Mouse (Mus musculus) layer of hippocampus, adult 18-20 months (tissue): Measurements from ENCODE around the gene Nxf1. TPM values are rescaled to one million over a fixed set of nuclear protein-coding genes. Genes with fewer than 3 reads are reported as not detected.

Experiments
- DNase-seq, 2 experiments: peaks; one replicate each; pipeline ENCODE4 v3.0.0; 2022; ENCODE audit warnings: low spot score in 2 of 2
- microRNA-seq, 2 experiments: library from miRNA; unstranded; fragments of <30 nt; microRNA quantifications; one replicate each; pipeline ENCODE4 v1.2.0; 2021
- total RNA-seq, 2 experiments: library from RNA; stranded (reverse); gene quantifications; 2 replicates each; pipeline ENCODE4 v1.2.3; 2021

The Nxf1 gene
- total RNA-seq, 2 experiments from 2014 or later, result 94.5 to 95.3 TPM

GRCm38 (mm10) chr19:8817001-8817400, 60.1 kb downstream of the Nxf1 start:
- DNase-seq, result no peak

- no peak for DNase-seq
Observed at GRCm38 (mm10) chr19:8818301-8818798, 61.5 kb downstream of the Nxf1 start.

- peak; percentile 98 for DNase-seq
Observed at GRCm38 (mm10) chr19:8818801-8819595, 62.1 kb downstream of the Nxf1 start, which contains the start of gene Ttc9c. TSS of gene Ttc9c (minus strand) at chr19:8819333.

- peak; percentile 99 for DNase-seq
Observed at GRCm38 (mm10) chr19:8819596-8820423, 62.9 kb downstream of the Nxf1 start, which contains the start of gene Hnrnpul2. TSS of gene Hnrnpul2 (plus strand) at chr19:8820010.

Small RNAs within 50 kb of the gene (microRNA-seq; reads per million reads assigned to microRNA genes)
- gene Mir6992, result 0 reads per million in 2 experiments

Other genes starting within 250 kb of the Nxf1 start
- gene Slc22a8, start 165.8 kb upstream of the Nxf1 start, total RNA-seq, result 1 to 10 TPM; 6.3 to 6.9 TPM
- gene Slc22a6, start 139.0 kb upstream of the Nxf1 start, total RNA-seq, result 1 to 10 TPM; 1.6 to 2.1 TPM
- gene Chrm1, start 93.3 kb upstream of the Nxf1 start, total RNA-seq, result 100 to 1,000 TPM; 178 to 184 TPM
- gene Slc3a2, start 33.7 kb upstream of the Nxf1 start, total RNA-seq, result 100 to 1,000 TPM; 145 to 153 TPM
- gene Wdr74, start 21.2 kb upstream of the Nxf1 start, total RNA-seq, result 10 to 100 TPM; 53.0 to 55.2 TPM
- 1 to 10 TPM; 1.9 to 2.1 TPM for gene 1700092M07Rik, start 16.4 kb upstream of the Nxf1 start, total RNA-seq
- gene Stx5a, start 15.7 kb upstream of the Nxf1 start, total RNA-seq, result 10 to 100 TPM; 59.5 to 63.6 TPM
- gene Tmem223, start 13.9 kb downstream of the Nxf1 start, total RNA-seq, result 10 to 100 TPM; 69.1 to 74.4 TPM
- gene Tmem179b, start 17.4 kb downstream of the Nxf1 start, total RNA-seq, result 1 to 10 TPM; 8.6 to 9.6 TPM
- gene Taf6l, start 29.3 kb downstream of the Nxf1 start, total RNA-seq, result 10 to 100 TPM; 12.8 to 13.8 TPM
- gene Polr2g, start 41.5 kb downstream of the Nxf1 start, total RNA-seq, result 100 to 1,000 TPM; 106 to 111 TPM
- 1 to 10 TPM; 6.7 to 7.0 TPM for gene Zbtb3, start 45.5 kb downstream of the Nxf1 start, total RNA-seq
- 10 to 100 TPM; 39.9 to 41.1 TPM for gene Ttc9c, start 62.3 kb downstream of the Nxf1 start, total RNA-seq
- gene Hnrnpul2, start 62.9 kb downstream of the Nxf1 start, total RNA-seq, result 100 to 1,000 TPM; 120 to 125 TPM
- not detected for gene AC129217.1, start 72.7 kb downstream of the Nxf1 start, total RNA-seq
- gene Bscl2, start 80.4 kb downstream of the Nxf1 start, total RNA-seq, result 10 to 100 TPM; 94.8 to 97.6 TPM
- gene Gng3, start 82.1 kb downstream of the Nxf1 start, total RNA-seq, result 100 to 1,000 TPM; 153 TPM
- gene Lrrn4cl, start 93.7 kb downstream of the Nxf1 start, total RNA-seq, result under 1 TPM; 0.42 to 0.68 TPM
- gene Ubxn1, start 114.4 kb downstream of the Nxf1 start, total RNA-seq, result 100 to 1,000 TPM; 103 to 109 TPM
- 10 to 100 TPM; 30.2 to 30.4 TPM for gene Uqcc3, start 123.8 kb downstream of the Nxf1 start, total RNA-seq
- gene Lbhd1, start 126.7 kb downstream of the Nxf1 start, total RNA-seq, result 1 to 10 TPM; 4.6 to 7.6 TPM
- not detected for gene Gm49403, start 126.9 kb downstream of the Nxf1 start, total RNA-seq
- gene 1810009A15Rik, start 131.8 kb downstream of the Nxf1 start, total RNA-seq, result 10 to 100 TPM; 24.2 to 30.3 TPM
- 1 to 10 TPM; 2.4 to 5.1 TPM for gene Gm49416, start 131.9 kb downstream of the Nxf1 start, total RNA-seq
- gene Ints5, start 135.9 kb downstream of the Nxf1 start, total RNA-seq, result 10 to 100 TPM; 25.6 to 26.3 TPM
- 100 to 1,000 TPM; 104 to 112 TPM for gene Ganab, start 141.0 kb downstream of the Nxf1 start, total RNA-seq
- gene B3gat3, start 163.3 kb downstream of the Nxf1 start, total RNA-seq, result 100 to 1,000 TPM; 166 to 169 TPM
- gene Rom1, start 172.3 kb downstream of the Nxf1 start, total RNA-seq, result 1 to 10 TPM; 4.7 to 6.6 TPM
- 10 to 100 TPM in 1 of 2 experiments, 1 to 10 TPM in 1; 9.8 to 10.4 TPM for gene Eml3, start 172.5 kb downstream of the Nxf1 start, total RNA-seq
- 10 to 100 TPM; 51.6 to 53.4 TPM for gene Mta2, start 184.8 kb downstream of the Nxf1 start, total RNA-seq
- 10 to 100 TPM; 21.9 to 22.5 TPM for gene Tut1, start 196.8 kb downstream of the Nxf1 start, total RNA-seq
- gene Eef1g, start 210.0 kb downstream of the Nxf1 start, total RNA-seq, result 100 to 1,000 TPM; 257 to 269 TPM
- 10 to 100 TPM; 18.1 to 19.9 TPM for gene Ahnak, start 232.2 kb downstream of the Nxf1 start, total RNA-seq